Mouse (Mus musculus) hindbrain, embryonic 12.5 days (tissue): Measurements from ENCODE around the gene Parp9. TPM values are rescaled to one million over a fixed set of nuclear protein-coding genes. Genes with fewer than 3 reads are reported as not detected.
"Not testable (repeated sequence)": the region's sequence is repeated elsewhere in the genome, so short reads cannot be mapped to it uniquely, and the experiment has no call there.

Experiments
- ATAC-seq: fragments of 200-750 bp; cut with Nextera tagmentation; 2 replicates; pipeline ENCODE4 v1.8.0; 2017; ENCODE audit warnings: moderate TSS enrichment; ENCODE audit not compliant: low FRiP score
- H3K27ac ChIP-seq: fragments of 300-500 bp; sonication (generic); 2 replicates; pipeline ENCODE4 v1.5.1; 2016; ENCODE audit warnings: mild to moderate bottlenecking
- H3K27me3 ChIP-seq: fragments of 300-500 bp; sonication (generic); 2 replicates; pipeline ENCODE4 v1.6.1; 2016; ENCODE audit warnings: mild to moderate bottlenecking
- H3K36me3 ChIP-seq: fragments of 300-500 bp; sonication (generic); 2 replicates; pipeline ENCODE4 v1.6.1; 2016; ENCODE audit warnings: mild to moderate bottlenecking
- H3K4me1 ChIP-seq: fragments of 300-500 bp; sonication (generic); 2 replicates; pipeline ENCODE4 v1.6.1; 2016
- H3K4me2 ChIP-seq: fragments of 300-500 bp; sonication (generic); replicated peaks from 2 replicates; pipeline ENCODE4 v1.6.1; 2016; ENCODE audit warnings: mild to moderate bottlenecking
- H3K4me3 ChIP-seq: fragments of 300-500 bp; sonication (generic); 2 replicates; pipeline ENCODE4 v1.5.1; 2016; ENCODE audit warnings: mild to moderate bottlenecking
- H3K9ac ChIP-seq: fragments of 300-500 bp; sonication (generic); 2 replicates; pipeline ENCODE4 v1.6.1; 2016; ENCODE audit warnings: mild to moderate bottlenecking, moderate library complexity
- H3K9me3 ChIP-seq: fragments of 300-500 bp; sonication (generic); replicated peaks from 2 replicates; pipeline ENCODE4 v1.6.1; 2016; ENCODE audit warnings: mild to moderate bottlenecking
- WGBS: fragments of 180-500 bp; shearing (Covaris S2); methylation state at CpG from one replicate; pipeline ENCODE4 v1.1.7; 2016; 5-methylcytosine and 5-hydroxymethylcytosine counted together
- polyA plus RNA-seq: library from polyadenylated mRNA; unstranded; fragments of >200 nt; fragmentation: Nextera tagmentation; extraction: Ambion mirVana; gene quantifications from 2 replicates; pipeline ENCODE4 v1.2.1, GENCODE M21; 2016

Gene Parp9
- polyA plus RNA-seq, 1 experiment from 2014 or later = 2.4 TPM

- H3K4me2 ChIP-seq = peak overlapping the region; percentile 80
- ATAC-seq = no peak
- H3K4me1 ChIP-seq = peaks cover 6% of the 10 kb centered on the region
- H3K9me3 ChIP-seq = no peaks in the 10 kb centered on the region
- H3K27ac ChIP-seq = no peak overlapping the region
- peak overlapping the region; percentile 57 for H3K9ac ChIP-seq
- peaks cover 27% of the 10 kb centered on the region for H3K27me3 ChIP-seq
- 9% methylated on average over 6 of the region's 6 CpGs for WGBS
- no peaks in the 10 kb centered on the region for H3K36me3 ChIP-seq
- H3K4me3 ChIP-seq = peak overlapping the region; percentile 55
Measured at GRCm38 (mm10) chr16:35939261-35939660, 991 bp downstream of the Parp9 start.

GRCm38 (mm10) chr16:35939690-35940089 is 1.4 kb downstream of the Parp9 start:
- H3K9ac ChIP-seq = no peak overlapping the region
- peaks cover 6% of the 10 kb centered on the region for H3K4me1 ChIP-seq
- peak overlapping the region; percentile 80 for H3K4me2 ChIP-seq
- no peak overlapping the region for H3K4me3 ChIP-seq
- H3K9me3 ChIP-seq = no peaks in the 10 kb centered on the region
- no peaks in the 10 kb centered on the region for H3K36me3 ChIP-seq
- no peak overlapping the region for H3K27ac ChIP-seq
- ATAC-seq = peak; percentile 46; the same call in 1 of the 2 replicates
- WGBS = 17% methylated on average over 9 of the region's 9 CpGs
- peaks cover 27% of the 10 kb centered on the region for H3K27me3 ChIP-seq

GRCm38 (mm10) chr16:35941382-35941781 is 3.1 kb downstream of the Parp9 start:
- Histone ChIP-seq H3K4me1 (peaks cover 6% of the 10 kb centered on the region), H3K27ac (no peak overlapping the region), H3K27me3 (peaks cover 24% of the 10 kb centered on the region), H3K9me3 (no peaks in the 10 kb centered on the region), H3K36me3 (no peaks in the 10 kb centered on the region), H3K9ac (no peak overlapping the region), H3K4me3 (no peak overlapping the region), H3K4me2 (no peak overlapping the region)
- ATAC-seq = no peak
- 86% methylated on average over 7 of the region's 7 CpGs for WGBS

GRCm38 (mm10) chr16:35949264-35949663 is 11.0 kb downstream of the Parp9 start:
- H3K27ac ChIP-seq = no peak overlapping the region
- H3K4me2 ChIP-seq = no peak overlapping the region
- no peaks in the 10 kb centered on the region for H3K27me3 ChIP-seq
- no peaks in the 10 kb centered on the region for H3K36me3 ChIP-seq
- H3K4me1 ChIP-seq = no peaks in the 10 kb centered on the region
- ATAC-seq = no peak
- no peak overlapping the region for H3K4me3 ChIP-seq
- WGBS = 91% methylated on average over 5 of the region's 5 CpGs
- no peak overlapping the region for H3K9ac ChIP-seq
- no peaks in the 10 kb centered on the region for H3K9me3 ChIP-seq

- no peak overlapping the region for H3K27ac ChIP-seq
- no peak for ATAC-seq
- H3K4me1 ChIP-seq = no peaks in the 10 kb centered on the region
- H3K4me3 ChIP-seq = no peak overlapping the region
- H3K27me3 ChIP-seq = no peaks in the 10 kb centered on the region
- H3K36me3 ChIP-seq = no peaks in the 10 kb centered on the region
- WGBS = 91% methylated on average over 3 of the region's 3 CpGs
- H3K9me3 ChIP-seq = no peaks in the 10 kb centered on the region
- no peak overlapping the region for H3K9ac ChIP-seq
- H3K4me2 ChIP-seq = no peak overlapping the region
Measured at GRCm38 (mm10) chr16:35951216-35951615, 12.9 kb downstream of the Parp9 start.

GRCm38 (mm10) chr16:35952628-35953130 is 14.4 kb downstream of the Parp9 start:
- Histone ChIP-seq H3K27me3 (no peaks in the 10 kb centered on the region), H3K9ac (no peak overlapping the region), H3K9me3 (no peaks in the 10 kb centered on the region), H3K27ac (no peak overlapping the region), H3K36me3 (no peaks in the 10 kb centered on the region), H3K4me3 (no peak overlapping the region), H3K4me1 (no peaks in the 10 kb centered on the region), H3K4me2 (no peak overlapping the region)
- WGBS = 88% methylated on average over 5 of the region's 5 CpGs
- no peak for ATAC-seq

- ATAC-seq, H3K9ac ChIP-seq, H3K4me3 ChIP-seq, H3K9me3 ChIP-seq, H3K4me2 ChIP-seq, H3K4me1 ChIP-seq, H3K27ac ChIP-seq, H3K36me3 ChIP-seq, H3K27me3 ChIP-seq: not testable (repeated sequence)
- WGBS = 81% methylated on average over 4 of the region's 4 CpGs
Measured at GRCm38 (mm10) chr16:35965991-35966390, 27.7 kb downstream of the Parp9 start.

- ATAC-seq = no peak
- WGBS = 69% methylated on average over 5 of the region's 5 CpGs
- H3K27ac ChIP-seq = no peak overlapping the region
Measured at GRCm38 (mm10) chr16:35966411-35967115, 28.3 kb downstream of the Parp9 start.

GRCm38 (mm10) chr16:35967319-35967718 is 29.0 kb downstream of the Parp9 start:
- 90% methylated on average over 4 of the region's 4 CpGs for WGBS
- H3K4me2 ChIP-seq = no peak overlapping the region
- ATAC-seq = no peak
- H3K9ac ChIP-seq = no peak overlapping the region
- no peak overlapping the region for H3K27ac ChIP-seq
- no peaks in the 10 kb centered on the region for H3K27me3 ChIP-seq
- no peaks in the 10 kb centered on the region for H3K4me1 ChIP-seq
- no peak overlapping the region for H3K4me3 ChIP-seq
- no peaks in the 10 kb centered on the region for H3K36me3 ChIP-seq
- no peaks in the 10 kb centered on the region for H3K9me3 ChIP-seq

More at GRCm38 (mm10) chr16:35966411-35967115, 28.3 kb downstream of the Parp9 start:
- Histone ChIP-seq H3K4me1 (no peaks in the 10 kb centered on the region), H3K4me2 (no peak overlapping the region), H3K27me3 (no peaks in the 10 kb centered on the region), H3K36me3 (no peaks in the 10 kb centered on the region), H3K9me3 (no peaks in the 10 kb centered on the region), H3K4me3 (no peak overlapping the region), H3K9ac (no peak overlapping the region)

GRCm38 (mm10) chr16:35968149-35968548 is 29.9 kb downstream of the Parp9 start:
- 60% methylated on average over 2 of the region's 2 CpGs for WGBS
- H3K4me3 ChIP-seq = no peak overlapping the region
- H3K27ac ChIP-seq = no peak overlapping the region

GRCm38 (mm10) chr16:35974021-35974420 is 35.8 kb downstream of the Parp9 start:
- no peaks in the 10 kb centered on the region for H3K4me1 ChIP-seq
- H3K4me2 ChIP-seq = no peak overlapping the region
- no peaks in the 10 kb centered on the region for H3K36me3 ChIP-seq
- H3K9ac ChIP-seq = no peak overlapping the region
- 65% methylated on average over 1 of the region's 1 CpGs for WGBS
- no peak overlapping the region for H3K27ac ChIP-seq
- no peak for ATAC-seq
- H3K27me3 ChIP-seq = no peaks in the 10 kb centered on the region
- H3K9me3 ChIP-seq = no peaks in the 10 kb centered on the region
- no peak overlapping the region for H3K4me3 ChIP-seq

More at GRCm38 (mm10) chr16:35968149-35968548, 29.9 kb downstream of the Parp9 start:
- H3K9ac ChIP-seq = no peak overlapping the region
- no peak for ATAC-seq
- no peak overlapping the region for H3K4me2 ChIP-seq
- H3K9me3 ChIP-seq = no peaks in the 10 kb centered on the region
- no peaks in the 10 kb centered on the region for H3K36me3 ChIP-seq
- H3K4me1 ChIP-seq = no peaks in the 10 kb centered on the region
- no peaks in the 10 kb centered on the region for H3K27me3 ChIP-seq

- H3K27me3 ChIP-seq, H3K9ac ChIP-seq, H3K4me1 ChIP-seq, H3K27ac ChIP-seq, H3K4me3 ChIP-seq, H3K9me3 ChIP-seq, ATAC-seq, H3K36me3 ChIP-seq, H3K4me2 ChIP-seq: not testable (repeated sequence)
- WGBS = 96% methylated on average over 1 of the region's 1 CpGs
Measured at GRCm38 (mm10) chr16:35978450-35978849, 40.2 kb downstream of the Parp9 start, which contains the start of gene Kpna1. Gene Kpna1 (plus strand): TSS chr16:35978750.

- no peaks in the 10 kb centered on the region for H3K27me3 ChIP-seq
- WGBS = 54% methylated on average over 19 of the region's 19 CpGs
- H3K27ac ChIP-seq = no peak overlapping the region
- no peak overlapping the region for H3K4me2 ChIP-seq
- H3K36me3 ChIP-seq = no peaks in the 10 kb centered on the region
- peak; percentile 57 for ATAC-seq
- no peaks in the 10 kb centered on the region for H3K9me3 ChIP-seq
- no peak overlapping the region for H3K4me3 ChIP-seq
- peaks cover 9% of the 10 kb centered on the region for H3K4me1 ChIP-seq
- H3K9ac ChIP-seq = no peak overlapping the region
Measured at GRCm38 (mm10) chr16:35981363-35981821, 43.1 kb downstream of the Parp9 start.
